Mouse (Mus musculus) stomach, postnatal 0 days (tissue): ENCODE results near the gene Gpr137c. TPM values are rescaled to one million over a fixed set of nuclear protein-coding genes. Genes with fewer than 3 reads are reported as not detected.

Experiments used
- ATAC-seq: fragments of 200-750 bp; cut with Nextera tagmentation; 2 replicates; pipeline ENCODE4 v1.8.0; 2017; ENCODE audit not compliant: low FRiP score, low TSS enrichment
- DNase-seq: peaks from one replicate; pipeline ENCODE4 v3.0.0-alpha.2; 2016; ENCODE audit warnings: low spot score
- H3K27ac ChIP-seq: fragments of 300-500 bp; sonication (generic); replicated peaks from 2 replicates; pipeline ENCODE4 v1.5.1; 2014; ENCODE audit warnings: mild to moderate bottlenecking, control low read depth
- H3K27me3 ChIP-seq: fragments of 300-500 bp; sonication (generic); 2 replicates; pipeline ENCODE4 v1.6.1; 2014; ENCODE audit warnings: low read length; ENCODE audit not compliant: control insufficient read depth, insufficient read depth
- H3K36me3 ChIP-seq: fragments of 300-500 bp; sonication (generic); 2 replicates; pipeline ENCODE4 v1.6.1; 2014; ENCODE audit warnings: low read length, mixed read lengths; ENCODE audit not compliant: control insufficient read depth, insufficient read depth
- H3K4me1 ChIP-seq: fragments of 300-500 bp; sonication (generic); replicated peaks from 2 replicates; pipeline ENCODE4 v1.6.1; 2014; ENCODE audit warnings: antibody characterized with exemption; ENCODE audit not compliant: control insufficient read depth, insufficient read depth
- H3K4me2 ChIP-seq: fragments of 300-500 bp; sonication (generic); replicated peaks from 2 replicates; pipeline ENCODE4 v1.6.1; 2014; ENCODE audit warnings: low read depth, mild to moderate bottlenecking, control low read depth, moderate library complexity
- H3K4me3 ChIP-seq: fragments of 300-500 bp; sonication (generic); 2 replicates; pipeline ENCODE4 v1.5.1; 2014; ENCODE audit warnings: low read depth, low read length, control low read depth
- H3K9ac ChIP-seq: fragments of 300-500 bp; sonication (generic); 2 replicates; pipeline ENCODE4 v1.6.1; 2014; ENCODE audit warnings: mild to moderate bottlenecking, low read length, control low read depth, mixed read lengths
- H3K9me3 ChIP-seq: fragments of 300-500 bp; sonication (generic); 2 replicates; pipeline ENCODE4 v1.6.1; 2016; ENCODE audit warnings: low read length; ENCODE audit not compliant: control insufficient read depth
- CTCF ChIP-seq: IDR thresholded peaks from 2 replicates; pipeline ENCODE4 v1.5.1; 2016; ENCODE audit warnings: antibody characterized with exemption, low read depth, mild to moderate bottlenecking, moderate library complexity
- EP300 ChIP-seq: optimal IDR thresholded peaks from 2 replicates; pipeline ENCODE3; 2016; ENCODE audit warnings: antibody characterized with exemption
- WGBS: fragments of 180-500 bp; shearing (Covaris S2); extraction: QIAGEN DNeasy Blood & Tissue Kit; methylation state at CpG from one replicate; pipeline ENCODE4 v1.1.7; 2014; 5-methylcytosine and 5-hydroxymethylcytosine counted together
- polyA plus RNA-seq: library from polyadenylated mRNA; unstranded; fragments of >200 nt; fragmentation: Nextera tagmentation; extraction: Ambion mirVana; gene quantifications from 2 replicates; pipeline ENCODE4 v1.2.1, GENCODE M21; 2015

The Gpr137c gene
- polyA plus RNA-seq, 1 experiment from 2014 or later: 1.1 TPM

GRCm38 (mm10) chr14:45181611-45182010 is 37.9 kb upstream of the Gpr137c start:
- no peak overlapping the region for H3K27ac ChIP-seq
- H3K36me3 ChIP-seq: no peaks in the 10 kb centered on the region
- DNase-seq: no peak
- H3K4me2 ChIP-seq: no peak overlapping the region
- no peaks in the 10 kb centered on the region for H3K9me3 ChIP-seq
- no peak overlapping the region for H3K4me3 ChIP-seq
- no peak for TF ChIP-seq EP300
- TF ChIP-seq CTCF: no peak
- no peaks in the 10 kb centered on the region for H3K27me3 ChIP-seq
- WGBS: 65% methylated on average over 4 of the region's 4 CpGs
- ATAC-seq: no peak
- no peaks in the 10 kb centered on the region for H3K4me1 ChIP-seq
- no peak overlapping the region for H3K9ac ChIP-seq

GRCm38 (mm10) chr14:45190999-45191398 is 28.5 kb upstream of the Gpr137c start:
- Histone ChIP-seq H3K36me3 (no peaks in the 10 kb centered on the region), H3K27ac (no peak overlapping the region), H3K4me3 (no peak overlapping the region), H3K9me3 (peaks cover 4% of the 10 kb centered on the region; the same call in 1 of the 2 replicates), H3K4me1 (no peaks in the 10 kb centered on the region), H3K9ac (no peak overlapping the region), H3K27me3 (no peaks in the 10 kb centered on the region), H3K4me2 (no peak overlapping the region)
- no peak for TF ChIP-seq CTCF
- no peak for TF ChIP-seq EP300
- DNase-seq (no peak), ATAC-seq (no peak)
- 78% methylated on average over 2 of the region's 2 CpGs for WGBS

GRCm38 (mm10) chr14:45200607-45201006 is 18.9 kb upstream of the Gpr137c start:
- Histone ChIP-seq H3K27me3 (no peaks in the 10 kb centered on the region), H3K27ac (no peak overlapping the region), H3K4me1 (no peaks in the 10 kb centered on the region), H3K36me3 (peaks cover 5% of the 10 kb centered on the region; the same call in 1 of the 2 replicates), H3K4me2 (no peak overlapping the region), H3K4me3 (no peak overlapping the region), H3K9ac (no peak overlapping the region), H3K9me3 (no peaks in the 10 kb centered on the region)
- TF ChIP-seq EP300 (no peak), CTCF (no peak)
- no peak for DNase-seq
- ATAC-seq: no peak

GRCm38 (mm10) chr14:45210683-45211082 is 8.8 kb upstream of the Gpr137c start:
- H3K27ac ChIP-seq: no peak overlapping the region
- 70% methylated on average over 4 of the region's 4 CpGs for WGBS
- H3K27me3 ChIP-seq: no peaks in the 10 kb centered on the region
- H3K4me3 ChIP-seq: no peak overlapping the region
- H3K9me3 ChIP-seq: no peaks in the 10 kb centered on the region
- no peak overlapping the region for H3K4me2 ChIP-seq
- no peaks in the 10 kb centered on the region for H3K4me1 ChIP-seq
- H3K9ac ChIP-seq: no peak overlapping the region
- no peaks in the 10 kb centered on the region for H3K36me3 ChIP-seq
- DNase-seq (no peak), ATAC-seq (no peak)
- no peak for TF ChIP-seq CTCF
- no peak for TF ChIP-seq EP300

GRCm38 (mm10) chr14:45211431-45211830 is 8.1 kb upstream of the Gpr137c start:
- Histone ChIP-seq H3K4me3 (no peak overlapping the region), H3K27ac (no peak overlapping the region), H3K9me3 (no peaks in the 10 kb centered on the region), H3K27me3 (no peaks in the 10 kb centered on the region), H3K36me3 (no peaks in the 10 kb centered on the region), H3K4me1 (no peaks in the 10 kb centered on the region), H3K4me2 (no peak overlapping the region), H3K9ac (no peak overlapping the region)
- no peak for TF ChIP-seq EP300
- no peak for TF ChIP-seq CTCF
- 71% methylated on average over 1 of the region's 1 CpGs for WGBS
- ATAC-seq (no peak), DNase-seq (no peak)

- Histone ChIP-seq H3K9ac (no peak overlapping the region), H3K4me3 (no peak overlapping the region), H3K4me1 (no peaks in the 10 kb centered on the region), H3K27ac (no peak overlapping the region), H3K36me3 (no peaks in the 10 kb centered on the region), H3K4me2 (no peak overlapping the region), H3K9me3 (no peaks in the 10 kb centered on the region), H3K27me3 (no peaks in the 10 kb centered on the region)
- WGBS: 85% methylated on average over 9 of the region's 9 CpGs
- no peak for TF ChIP-seq EP300
- no peak for TF ChIP-seq CTCF
- ATAC-seq (no peak), DNase-seq (no peak)
Observed at GRCm38 (mm10) chr14:45216711-45217340, 2.7 kb upstream of the Gpr137c start.
